Mouse (Mus musculus) E14TG2a.4 (cell line): ENCODE measurements around the gene Wdr53.

Experiments
- H3K27me3 ChIP-seq: 2 replicates; pipeline ENCODE4 v1.6.1; 2014; ENCODE audit warnings: low read length, control low read depth; ENCODE audit not compliant: insufficient read depth
- H3K36me3 ChIP-seq: 2 replicates; pipeline ENCODE4 v1.6.1; 2014; ENCODE audit warnings: low read length, control low read depth; ENCODE audit not compliant: insufficient read depth
- H3K4me1 ChIP-seq: replicated peaks from 2 replicates; pipeline ENCODE4 v1.6.1; 2014; ENCODE audit warnings: low read depth, low read length, control low read depth
- H3K4me3 ChIP-seq: replicated peaks from 2 replicates; pipeline ENCODE4 v1.5.1; 2014; ENCODE audit warnings: mild to moderate bottlenecking, low read length
- H3K9me3 ChIP-seq: 2 replicates; pipeline ENCODE4 v1.6.1; 2014; ENCODE audit warnings: low read length, control low read depth
- CTCF ChIP-seq: conservative IDR thresholded peaks from 2 replicates; pipeline ENCODE4 v1.5.1; 2014; ENCODE audit warnings: low read length
- NANOG ChIP-seq: IDR thresholded peaks from 2 replicates; pipeline ENCODE4 v1.6.1; 2014; ENCODE audit warnings: borderline replicate concordance, low read length, mixed read lengths
- POU5F1 ChIP-seq: IDR thresholded peaks from 2 replicates; pipeline ENCODE4 v1.6.1; 2014; ENCODE audit warnings: low read length, borderline replicate concordance

Gene Wdr53

GRCm38 (mm10) chr16:32246952-32247370 lies at the start of gene Wdr53, which contains the start of gene Fbxo45:
Gene Wdr53, plus strand, starts transcription at chr16:32247227.
Gene Fbxo45, minus strand, starts transcription at chr16:32247158.
- H3K9me3 ChIP-seq, result no peaks in the 10 kb centered on the region

GRCm38 (mm10) chr16:32200256-32201003 lies 46.6 kb upstream of the Wdr53 start:
- Histone ChIP-seq H3K9me3 (peaks cover 30% of the 10 kb centered on the region), H3K36me3 (no peaks in the 10 kb centered on the region), H3K27me3 (no peaks in the 10 kb centered on the region), H3K4me3 (no peak overlapping the region), H3K4me1 (no peaks in the 10 kb centered on the region)
- TF ChIP-seq NANOG, result no peak
- TF ChIP-seq CTCF, result no peak
- no peak for TF ChIP-seq POU5F1

More at GRCm38 (mm10) chr16:32246952-32247370, at the start of gene Wdr53, which contains the start of gene Fbxo45:
- TF ChIP-seq NANOG, result no peak
- no peak for TF ChIP-seq POU5F1
- TF ChIP-seq CTCF, result no peak
- peaks cover 38% of the 10 kb centered on the region for H3K4me1 ChIP-seq
- peaks cover 28% of the 10 kb centered on the region for H3K36me3 ChIP-seq
- peak within 1 kb of the TSS; percentile 88 for H3K4me3 ChIP-seq
- no peaks in the 10 kb centered on the region for H3K27me3 ChIP-seq

DNA sequence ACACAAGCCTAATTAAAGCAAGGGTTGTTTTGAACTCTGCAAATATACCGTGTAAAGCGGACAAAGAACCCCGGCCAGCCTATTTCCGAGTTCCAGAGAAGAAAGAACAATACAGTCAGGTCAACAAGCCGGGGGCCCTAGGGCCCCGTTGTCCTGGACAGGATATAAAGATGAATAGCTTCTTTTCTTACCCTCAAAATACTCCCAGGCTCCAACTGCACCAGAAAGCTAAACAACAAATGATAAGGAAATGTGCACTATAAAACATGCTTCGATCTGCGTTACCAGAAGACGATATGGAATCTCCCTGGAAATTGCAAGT lies 46.1 kb upstream of the Wdr53 start:
- no peak for TF ChIP-seq CTCF
- no peak for TF ChIP-seq POU5F1
- TF ChIP-seq NANOG, result no peak
- no peaks in the 10 kb centered on the region for H3K36me3 ChIP-seq
- H3K27me3 ChIP-seq, result no peaks in the 10 kb centered on the region
- peaks cover 30% of the 10 kb centered on the region for H3K9me3 ChIP-seq
- no peak overlapping the region for H3K4me3 ChIP-seq
- H3K4me1 ChIP-seq, result no peaks in the 10 kb centered on the region

- no peak for TF ChIP-seq POU5F1
- peak; percentile 23; the same call in 1 of the 2 replicates for TF ChIP-seq CTCF
- no peak for TF ChIP-seq NANOG
- H3K27me3 ChIP-seq, result no peaks in the 10 kb centered on the region
- peaks cover 30% of the 10 kb centered on the region for H3K9me3 ChIP-seq
- no peaks in the 10 kb centered on the region for H3K4me1 ChIP-seq
- no peaks in the 10 kb centered on the region for H3K36me3 ChIP-seq
- no peak overlapping the region for H3K4me3 ChIP-seq
These were observed 44.3 kb upstream of the Wdr53 start for GRCm38 (mm10) chr16:32202681-32203080.

- Histone ChIP-seq H3K4me1 (no peaks in the 10 kb centered on the region), H3K9me3 (peaks cover 44% of the 10 kb centered on the region), H3K27me3 (no peaks in the 10 kb centered on the region), H3K4me3 (no peak overlapping the region), H3K36me3 (no peaks in the 10 kb centered on the region)
- TF ChIP-seq POU5F1, result no peak
- TF ChIP-seq NANOG, result no peak
- no peak; the same call in 1 of the 2 replicates for TF ChIP-seq CTCF
These were observed 42.1 kb upstream of the Wdr53 start for GRCm38 (mm10) chr16:32204902-32205301.

GRCm38 (mm10) chr16:32214156-32214555 lies 32.9 kb upstream of the Wdr53 start:
- peaks cover 17% of the 10 kb centered on the region for H3K9me3 ChIP-seq
- no peak for TF ChIP-seq CTCF
- TF ChIP-seq NANOG, result no peak
- TF ChIP-seq POU5F1, result no peak
- 0 out of 2 replicates have a peak, but pooled peaks cover 2% of the 10 kb centered on the region for H3K27me3 ChIP-seq
- H3K36me3 ChIP-seq, result no peaks in the 10 kb centered on the region
- no peak overlapping the region for H3K4me3 ChIP-seq
- H3K4me1 ChIP-seq, result peaks cover 7% of the 10 kb centered on the region

DNA sequence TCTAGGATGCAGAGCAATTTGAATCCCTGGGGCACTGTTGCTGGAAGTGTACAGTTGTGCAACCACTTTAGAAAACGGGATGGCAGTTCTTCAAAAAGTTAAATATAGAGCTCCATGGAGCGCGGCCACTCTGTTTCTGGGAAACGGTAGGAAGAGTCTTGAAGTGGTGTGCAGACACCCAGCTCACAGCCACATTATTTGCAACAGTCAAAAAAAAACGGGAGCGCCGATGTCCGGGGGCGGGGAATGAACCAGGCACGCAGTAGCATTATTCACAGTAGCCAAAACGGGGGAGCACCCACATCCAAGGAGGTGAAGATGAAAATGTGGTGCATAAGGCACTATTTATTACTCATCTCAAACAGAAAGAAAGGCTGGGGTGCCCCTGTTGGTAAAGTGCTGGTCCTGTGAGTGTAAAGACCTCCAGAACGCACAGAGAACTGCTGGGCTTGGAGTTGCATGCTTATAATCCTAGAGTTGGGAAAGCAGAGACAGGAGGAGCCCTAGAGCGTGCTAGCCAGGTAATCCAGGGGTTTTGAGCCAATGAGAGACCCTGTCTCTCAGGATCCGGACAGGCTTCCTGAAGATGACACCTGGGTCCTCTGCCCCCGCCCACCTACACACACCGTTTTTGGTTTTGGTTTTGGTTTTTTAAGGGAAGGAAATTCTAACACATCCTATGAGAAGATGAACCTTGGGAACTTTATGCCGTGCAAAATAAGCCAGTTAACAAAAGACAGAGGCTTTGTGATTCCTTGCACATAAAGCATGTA lies 32.0 kb upstream of the Wdr53 start:
- H3K27me3 ChIP-seq, result 0 out of 2 replicates have a peak, but pooled peaks cover 2% of the 10 kb centered on the region
- 0 out of 2 replicates have a peak overlapping the region, but pooled peaks have one; percentile 17 for H3K4me3 ChIP-seq
- H3K4me1 ChIP-seq, result peaks cover 7% of the 10 kb centered on the region
- TF ChIP-seq POU5F1, result no peak
- TF ChIP-seq CTCF, result no peak
- TF ChIP-seq NANOG, result no peak
- no peaks in the 10 kb centered on the region for H3K36me3 ChIP-seq
- peaks cover 8% of the 10 kb centered on the region for H3K9me3 ChIP-seq

DNA sequence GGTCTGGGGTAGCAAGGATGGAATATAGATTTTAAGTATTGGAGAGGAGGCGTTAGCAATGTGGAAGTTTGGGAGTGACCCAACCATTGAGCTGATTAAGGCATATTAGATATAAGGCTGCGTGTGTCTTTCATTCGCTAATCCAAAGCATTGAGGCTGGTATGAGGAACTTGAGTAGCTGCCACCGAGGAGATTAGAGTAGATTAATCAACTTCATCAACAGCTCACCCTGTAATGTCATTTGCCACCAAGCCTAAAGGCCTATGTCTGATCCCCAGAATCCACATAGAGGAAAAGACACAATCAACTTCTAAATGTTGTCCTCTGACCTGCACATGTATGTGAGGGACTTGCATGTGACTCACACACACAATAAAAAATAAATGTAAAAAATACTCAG lies 25.2 kb upstream of the Wdr53 start:
- Histone ChIP-seq H3K36me3 (no peaks in the 10 kb centered on the region), H3K4me3 (no peak overlapping the region), H3K27me3 (no peaks in the 10 kb centered on the region), H3K9me3 (no peaks in the 10 kb centered on the region), H3K4me1 (no peaks in the 10 kb centered on the region)
- TF ChIP-seq CTCF (no peak), POU5F1 (no peak)
